Mouse (Mus musculus) 3134 (cell line): ENCODE measurements around the gene Abcg1.

Experiments used
- DNase-seq: peaks from one replicate; pipeline ENCODE4 v3.0.0-alpha.2; 2011; ENCODE audit warnings: low spot score; ENCODE audit not compliant: insufficient read length; ENCODE audit errors: extremely low read depth

The Abcg1 gene

DNA sequence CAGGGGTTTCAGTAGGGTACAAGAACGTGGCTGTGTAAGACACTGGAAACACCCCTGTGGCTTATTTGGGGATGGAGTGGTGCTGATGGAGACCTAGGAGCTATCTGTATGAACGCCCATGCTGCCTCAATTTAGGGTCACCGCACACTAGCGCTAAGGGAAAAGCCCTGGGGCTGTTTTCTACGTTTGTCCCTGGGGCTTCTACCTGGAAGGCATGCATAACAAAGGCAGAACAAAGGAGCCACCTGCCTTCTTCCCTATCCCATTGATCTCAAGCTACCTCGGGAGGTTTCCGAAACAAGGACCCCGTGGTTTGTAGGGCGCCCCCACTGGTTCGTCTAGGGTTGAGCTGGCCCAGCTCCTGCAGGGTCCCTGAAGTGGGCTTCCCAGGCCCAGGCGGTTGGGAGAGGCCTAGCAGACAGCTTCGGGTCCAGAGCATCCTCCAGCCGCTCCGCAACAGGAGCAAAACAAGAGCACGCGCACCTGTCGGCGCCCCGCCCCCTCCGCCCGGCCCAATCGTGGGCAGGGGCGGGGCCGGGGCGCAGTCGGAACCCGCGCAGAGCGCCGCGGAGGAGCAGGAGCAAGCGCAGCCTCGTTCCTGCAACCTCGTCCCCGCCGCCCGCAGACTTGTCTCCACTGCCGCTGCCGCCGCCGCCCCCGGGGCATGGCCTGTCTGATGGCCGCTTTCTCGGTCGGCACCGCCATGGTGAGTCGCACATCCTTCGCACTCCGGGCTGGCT lies at the start of gene Abcg1:
TSS of gene Abcg1 (plus strand) at position 525 of the 740 bp plus-strand sequence.
- DNase-seq = no peak

DNA sequence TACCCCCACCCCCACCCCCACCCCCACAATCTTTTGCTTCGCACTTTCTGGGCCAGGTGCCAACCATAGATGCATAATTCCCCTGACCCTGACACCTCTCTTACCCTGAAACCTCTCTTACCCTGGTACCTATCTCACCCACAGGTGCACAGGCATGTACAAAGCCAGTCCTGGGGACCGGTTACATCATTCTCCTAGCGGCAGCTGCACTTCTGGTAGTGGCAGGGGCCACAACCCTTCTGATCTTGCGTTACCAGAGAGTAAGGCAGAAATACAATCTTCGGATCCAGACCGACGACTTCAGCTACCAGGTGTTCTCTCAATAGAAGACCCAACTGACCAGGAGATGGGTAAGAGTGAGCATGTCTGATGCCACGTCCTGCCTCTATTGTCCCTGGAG lies 49.1 kb upstream of the Abcg1 start:
- DNase-seq = no peak

GRCm38 (mm10) chr17:31011551-31012394 lies 45.7 kb upstream of the Abcg1 start:
- no peak for DNase-seq

DNA sequence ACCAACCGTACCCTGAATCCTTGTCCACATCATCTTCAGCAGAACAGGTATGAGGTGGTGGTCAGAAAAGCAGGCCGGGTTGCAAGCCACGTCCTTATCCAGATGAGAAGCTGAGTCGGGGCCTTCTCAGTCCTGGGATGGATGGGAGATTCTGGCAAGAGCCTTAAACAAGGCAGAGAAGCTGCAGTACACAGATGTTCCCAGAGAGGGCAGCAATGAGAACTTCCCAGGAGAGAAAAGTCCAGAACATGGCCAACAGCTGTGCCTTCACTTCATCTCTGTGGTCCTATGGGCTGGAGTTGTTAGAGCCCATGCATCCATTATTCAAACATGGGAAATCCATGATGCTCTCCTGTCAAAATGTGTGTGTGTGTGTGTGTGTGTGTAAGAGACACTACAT lies 39.2 kb upstream of the Abcg1 start:
- no peak for DNase-seq

GRCm38 (mm10) chr17:31019505-31019904 lies 38.0 kb upstream of the Abcg1 start:
- no peak for DNase-seq

GRCm38 (mm10) chr17:31020078-31020477 lies 37.4 kb upstream of the Abcg1 start:
- no peak for DNase-seq

- no peak for DNase-seq
Observed at GRCm38 (mm10) chr17:31021276-31021675, 36.2 kb upstream of the Abcg1 start.

- no peak for DNase-seq
Observed at GRCm38 (mm10) chr17:31024125-31024781, 33.2 kb upstream of the Abcg1 start.

DNA sequence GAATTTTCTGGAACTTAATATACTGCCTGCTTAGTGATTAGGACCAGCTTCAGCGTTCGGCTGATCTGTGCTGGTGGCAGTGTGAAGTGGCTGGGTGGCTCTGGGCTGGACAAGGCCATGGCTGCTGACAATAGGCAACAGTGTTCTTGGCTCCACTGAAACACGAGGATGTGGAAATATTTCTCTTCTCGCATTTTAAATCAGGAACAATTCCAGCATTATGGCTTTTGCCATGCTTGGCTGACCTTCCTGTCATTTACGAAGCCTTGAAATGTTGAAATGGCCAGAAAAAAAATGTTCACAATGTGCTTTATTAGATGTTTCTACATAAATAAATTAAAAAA lies 32.7 kb upstream of the Abcg1 start:
- no peak for DNase-seq

DNA sequence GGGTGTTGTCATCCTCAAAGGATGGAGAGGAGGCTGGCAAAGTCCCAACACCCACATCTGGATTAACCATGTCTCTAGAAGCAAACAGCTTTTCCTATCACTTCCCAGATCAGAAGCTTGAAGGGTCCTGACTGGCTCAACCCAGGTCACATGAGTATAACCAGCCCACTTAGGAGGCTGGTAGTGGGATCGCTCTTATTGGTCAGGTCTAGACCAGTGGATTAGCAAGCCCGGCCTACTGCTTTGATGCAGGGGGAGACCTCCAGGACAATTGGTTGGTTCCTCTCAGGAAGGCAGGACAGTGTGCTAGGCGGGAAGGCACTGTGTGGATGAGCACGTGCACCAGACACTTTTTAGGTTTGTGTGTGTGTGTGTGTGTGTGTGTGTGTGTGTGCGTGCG lies 30.5 kb upstream of the Abcg1 start:
- no peak for DNase-seq

GRCm38 (mm10) chr17:31027723-31028122 lies 29.8 kb upstream of the Abcg1 start:
- DNase-seq = no peak

- no peak for DNase-seq
Observed at GRCm38 (mm10) chr17:31028821-31029370, 28.6 kb upstream of the Abcg1 start.

DNA sequence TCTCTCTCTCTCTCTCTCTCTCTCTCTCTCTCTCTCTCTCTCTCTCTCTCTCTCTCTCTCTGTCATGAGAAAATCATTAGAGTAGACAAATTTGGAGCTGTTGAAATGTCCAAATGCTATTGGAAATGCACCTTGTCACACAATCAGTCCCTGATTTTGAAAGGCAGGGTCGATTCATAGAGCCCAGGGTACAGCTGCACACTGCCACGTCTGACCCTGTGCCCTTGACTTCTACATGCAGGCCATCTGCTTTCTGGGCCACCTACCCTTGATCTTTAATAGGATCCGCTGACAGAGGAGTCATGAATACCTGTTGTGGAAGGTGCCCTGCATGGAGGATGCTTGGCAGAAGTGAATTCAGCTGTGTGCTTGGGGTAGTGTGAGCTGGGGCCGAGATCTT lies 28.1 kb upstream of the Abcg1 start:
- DNase-seq = no peak

DNA sequence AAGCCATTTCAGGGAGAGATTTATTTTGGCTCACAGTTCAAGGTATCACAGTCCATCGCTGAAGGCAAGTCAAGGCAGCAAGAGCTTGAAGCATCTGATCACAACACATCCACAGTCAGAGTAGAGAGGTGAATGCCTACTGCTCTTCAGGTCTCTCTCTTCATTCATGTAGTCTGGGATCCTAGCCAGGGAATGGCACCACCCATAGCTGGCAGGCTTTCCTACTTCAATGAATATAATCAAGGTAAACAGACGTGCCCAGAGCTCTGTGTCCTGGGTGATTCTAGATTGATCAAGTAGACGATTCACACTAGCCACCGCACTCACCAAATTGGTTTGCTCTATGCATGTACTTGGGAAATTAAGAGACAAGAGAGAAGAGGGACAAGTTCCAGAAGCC lies 25.1 kb upstream of the Abcg1 start:
- no peak for DNase-seq

DNA sequence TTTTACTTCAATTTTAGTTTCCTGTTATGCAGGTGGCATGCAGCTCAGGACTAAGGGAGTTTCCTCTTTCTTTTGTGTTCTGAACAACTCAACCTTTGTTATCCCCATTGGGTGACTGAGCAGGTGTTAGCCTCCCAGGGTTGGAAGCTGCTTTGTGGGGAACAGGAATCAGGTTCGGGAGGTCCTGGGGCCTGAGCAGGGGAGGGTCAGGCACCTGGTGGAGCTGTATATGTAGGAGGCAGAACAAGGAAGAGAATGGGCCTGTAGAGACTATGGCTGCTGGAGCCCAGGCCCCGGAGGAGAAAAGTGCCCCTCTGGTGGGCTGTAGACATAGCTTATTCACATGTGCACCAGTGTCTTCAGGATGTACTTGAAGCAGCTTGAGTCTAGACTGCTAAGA lies 24.2 kb upstream of the Abcg1 start:
- DNase-seq = no peak

DNA sequence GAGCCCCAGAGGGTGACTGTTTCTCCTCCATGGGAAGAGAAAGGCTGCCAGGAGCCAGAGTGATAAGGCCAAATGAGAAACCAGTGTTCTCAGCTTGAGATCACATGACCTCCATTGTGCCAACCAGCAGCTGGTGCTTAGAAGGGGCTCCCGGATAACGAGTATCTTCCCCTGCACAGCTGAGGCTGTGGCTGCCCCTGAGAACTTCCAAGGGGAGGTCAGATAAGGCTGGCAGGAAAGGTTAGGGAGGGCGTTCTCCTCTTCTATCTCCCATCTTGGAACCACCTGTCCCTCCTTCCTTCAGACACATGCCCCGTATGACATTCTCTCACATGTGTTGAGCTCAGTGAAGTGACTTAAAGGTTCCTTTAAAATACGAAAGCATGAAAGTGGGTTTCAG lies 23.3 kb upstream of the Abcg1 start:
- no peak for DNase-seq

- DNase-seq = no peak
Observed at GRCm38 (mm10) chr17:31034674-31035356, 22.7 kb upstream of the Abcg1 start.

DNA sequence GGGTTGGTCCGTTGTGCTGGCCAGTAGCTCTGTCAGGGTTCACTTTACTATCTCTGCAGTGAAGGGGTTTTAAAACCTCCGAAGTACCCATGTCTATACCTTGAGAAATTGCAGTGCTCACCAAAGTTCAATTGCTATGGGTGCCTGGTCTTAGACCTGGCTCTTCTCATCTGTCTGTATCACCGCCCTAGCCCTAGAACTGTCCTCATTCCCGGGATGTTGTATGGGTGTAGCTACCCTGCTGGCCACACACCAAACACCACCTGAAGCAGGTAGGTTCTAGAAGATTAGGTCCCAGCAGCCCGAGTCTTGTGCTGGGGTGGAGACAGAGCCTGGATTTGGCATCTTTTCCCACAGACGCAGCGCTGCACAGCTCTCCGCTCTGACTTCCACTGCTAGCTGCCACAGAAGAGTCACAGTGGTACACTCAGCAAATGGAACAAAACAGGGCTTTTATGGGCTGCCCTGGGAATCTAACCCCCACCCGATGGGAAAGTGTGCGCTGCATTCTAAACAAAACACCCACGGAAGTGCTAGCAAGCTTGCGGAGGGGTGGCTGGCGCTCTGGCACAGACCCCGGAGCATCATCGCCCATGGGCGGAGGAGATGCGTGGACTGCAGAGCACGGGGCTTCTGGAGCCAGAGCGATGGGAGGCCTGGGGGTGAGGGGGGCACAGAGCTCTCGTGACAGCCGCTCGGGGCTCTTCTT lies 21.2 kb upstream of the Abcg1 start:
- DNase-seq = no peak

DNA sequence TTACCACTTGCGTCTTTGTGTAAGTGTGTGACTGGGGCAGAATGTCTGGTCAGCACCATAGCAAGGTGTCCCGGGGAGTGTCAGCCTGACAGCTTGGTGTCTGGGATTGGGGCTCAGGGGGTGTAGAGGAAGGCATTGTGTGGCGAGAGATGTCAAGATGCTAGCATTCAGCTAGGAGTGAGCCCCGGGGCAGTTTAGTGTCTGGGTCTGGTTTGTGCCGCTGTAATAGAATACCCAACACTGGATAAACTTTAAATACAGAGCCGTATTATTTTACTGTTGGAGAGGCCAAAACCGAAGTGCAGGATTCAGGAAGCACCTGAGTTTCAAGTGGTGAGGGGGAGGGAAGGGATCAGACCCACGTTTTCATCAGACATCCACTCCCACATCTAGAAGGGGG lies 20.1 kb upstream of the Abcg1 start:
- DNase-seq = no peak

DNA sequence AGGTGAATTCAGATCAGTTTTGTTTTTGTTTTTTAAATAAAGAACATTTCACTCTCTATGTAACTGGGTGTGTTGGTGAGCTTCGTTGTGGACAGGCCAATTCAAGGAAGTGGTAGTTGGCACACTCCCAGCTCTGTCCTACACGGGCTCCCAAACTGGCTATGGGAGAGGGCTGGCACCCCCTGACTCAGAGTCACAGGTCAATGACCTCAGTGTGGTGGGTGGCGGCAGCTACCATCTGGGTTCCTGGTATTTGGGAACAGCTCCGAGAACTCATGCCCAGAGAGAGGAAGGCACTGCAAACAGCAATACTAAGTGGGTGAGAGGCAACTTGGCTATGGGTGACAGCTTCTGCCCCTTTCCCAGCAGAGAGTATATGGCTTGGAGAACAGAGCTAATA lies 19.1 kb upstream of the Abcg1 start:
- peak; percentile 44 for DNase-seq
